Mouse (Mus musculus) erythroblast, embryonic 14.5 days (primary cell): Measurements from ENCODE around the gene Stfa3.

ENCODE experiments used
- GATA1 ChIP-seq: IDR thresholded peaks from 2 replicates; pipeline ENCODE4 v1.6.1; 2012; ENCODE audit warnings: low read length, inconsistent platforms, mixed read lengths
- TAL1 ChIP-seq: IDR thresholded peaks from 3 replicates; pipeline ENCODE4 v1.6.1; 2012; ENCODE audit warnings: low read length, inconsistent platforms, mixed read lengths

- TF ChIP-seq GATA1: no peak
- TF ChIP-seq TAL1: no peak
These were observed 14.8 kb upstream of the Stfa3 start for GRCm38 (mm10) chr16:36469955-36470478.
